Mouse (Mus musculus): ENCODE results near the gene Pigs. TPM values are rescaled to one million over a fixed set of nuclear protein-coding genes. Genes with fewer than 3 reads are reported as not detected.

Gene Pigs
- polyA plus RNA-seq (2015; fragmentation: Nextera tagmentation; extraction: Ambion mirVana) = 88.5 and 88.9 TPM in 2 replicates

DNA sequence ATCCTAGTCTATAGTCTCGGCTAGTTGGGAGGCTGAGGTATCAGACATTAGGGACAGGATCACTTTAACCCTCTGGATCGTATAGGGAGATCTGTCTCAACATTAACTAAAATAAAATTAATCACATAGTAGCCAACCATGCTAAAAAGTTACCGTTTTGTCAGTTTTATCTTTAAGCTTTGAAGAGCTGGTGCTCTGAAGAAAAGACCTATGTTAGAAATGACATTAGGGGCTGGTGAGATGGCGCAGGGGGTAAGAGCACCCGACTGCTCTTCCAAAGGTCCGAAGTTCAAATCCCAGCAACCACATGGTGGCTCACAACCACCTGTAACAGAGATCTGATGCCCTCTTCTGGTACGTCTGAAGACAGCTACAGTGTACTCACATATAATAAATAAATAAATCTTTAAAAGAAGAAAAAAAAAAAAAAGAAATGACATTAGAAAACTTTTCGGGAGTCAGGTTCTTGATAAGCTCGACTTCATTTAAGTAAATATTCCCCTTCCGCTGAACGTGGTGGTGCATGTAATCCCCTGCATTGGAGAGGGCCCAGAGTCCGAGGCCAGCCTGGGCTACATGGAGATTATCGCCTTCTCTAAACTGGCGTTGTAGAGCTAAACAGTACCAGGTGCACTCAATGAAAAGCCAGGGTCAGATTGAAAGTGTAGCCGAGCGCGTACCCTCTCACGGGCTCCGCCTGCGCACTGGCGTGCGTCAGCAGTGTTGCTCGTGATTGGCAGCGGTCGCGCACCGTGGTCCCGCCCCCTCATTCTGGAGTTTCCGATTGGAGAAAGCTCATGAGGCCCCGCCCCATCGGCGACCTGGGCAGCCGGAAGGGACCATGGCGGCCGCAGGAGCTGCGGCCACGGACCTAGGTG lies at the start of gene Pigs:
Pigs (plus strand) TSS at position 782 of the 878 bp plus-strand sequence.
- Histone ChIP-seq H3K4me3 (peak within 1 kb of the TSS; percentile 86), H3K9ac (peak within 1 kb of the TSS; percentile 89), H3K27me3 (no peaks in the 10 kb centered on the region), H3K36me3 (peaks cover 18% of the 10 kb centered on the region), H3K27ac (no peak within 1 kb of the TSS), H3K4me2 (replicated peaks) (peak within 1 kb of the TSS; percentile 92), H3K9me3 (no peaks in the 10 kb centered on the region), H3K4me1 (peaks cover 16% of the 10 kb centered on the region)
- 13% methylated on average over 37 of the region's 37 CpGs for WGBS
- peak; percentile 97 for ATAC-seq (ENCODE audit: low FRiP score, low read depth)

DNA sequence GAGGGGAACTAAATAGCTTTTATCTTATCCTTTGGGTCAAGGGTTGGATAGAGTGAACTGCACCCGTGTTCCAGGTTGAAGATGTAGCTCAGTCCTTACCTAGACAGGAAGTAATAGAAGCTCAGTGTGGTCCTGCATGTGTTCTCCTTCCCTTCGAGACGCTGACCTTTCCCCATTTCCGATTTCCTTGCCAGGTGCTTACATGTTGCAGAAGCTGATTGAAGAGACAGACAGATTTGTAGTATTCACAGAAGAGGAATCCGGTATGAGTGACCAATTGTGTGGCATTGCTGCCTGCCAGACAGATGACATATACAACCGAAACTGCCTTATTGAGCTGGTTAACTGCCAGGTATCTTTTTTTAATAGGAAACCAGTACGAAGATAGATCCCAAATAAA lies 49.4 kb upstream of the Pigs start:
- Histone ChIP-seq H3K4me2 (replicated peaks) (no peak overlapping the region), H3K4me1 (no peaks in the 10 kb centered on the region), H3K4me3 (no peak overlapping the region), H3K9me3 (no peaks in the 10 kb centered on the region), H3K27me3 (no peaks in the 10 kb centered on the region), H3K27ac (no peak overlapping the region), H3K9ac (no peak overlapping the region), H3K36me3 (peaks cover 98% of the 10 kb centered on the region)
- no peak for ATAC-seq (ENCODE audit: low FRiP score, low read depth)
- WGBS = 92% methylated on average over 7 of the region's 7 CpGs

DNA sequence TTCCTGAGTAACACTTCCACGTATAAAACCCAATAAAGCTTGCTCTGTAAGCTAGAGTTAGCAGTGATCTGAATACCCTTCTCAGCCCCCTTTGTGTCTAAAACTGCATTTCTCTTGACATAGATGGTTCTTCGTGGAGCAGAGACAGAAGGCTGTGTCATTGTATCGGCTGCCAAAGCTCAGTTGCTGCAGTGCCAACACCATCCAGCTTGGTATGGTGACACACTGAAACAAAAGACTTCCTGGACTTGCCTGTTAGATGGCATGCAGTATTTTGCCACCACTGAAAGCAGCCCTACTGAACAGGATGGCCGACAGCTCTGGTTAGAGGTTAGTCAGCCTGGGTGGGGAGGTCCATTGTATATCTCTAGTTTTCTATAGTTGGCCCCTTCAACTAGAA lies 48.6 kb upstream of the Pigs start:
- no peaks in the 10 kb centered on the region for H3K4me1 ChIP-seq
- H3K4me3 ChIP-seq = no peak overlapping the region
- no peak for ATAC-seq (ENCODE audit: low FRiP score, low read depth)
- H3K36me3 ChIP-seq = peaks cover 98% of the 10 kb centered on the region
- 92% methylated on average over 4 of the region's 4 CpGs for WGBS
- no peaks in the 10 kb centered on the region for H3K27me3 ChIP-seq
- no peaks in the 10 kb centered on the region for H3K9me3 ChIP-seq
- no peak overlapping the region for H3K4me2 ChIP-seq (replicated peaks)
- no peak overlapping the region for H3K9ac ChIP-seq
- H3K27ac ChIP-seq = no peak overlapping the region

DNA sequence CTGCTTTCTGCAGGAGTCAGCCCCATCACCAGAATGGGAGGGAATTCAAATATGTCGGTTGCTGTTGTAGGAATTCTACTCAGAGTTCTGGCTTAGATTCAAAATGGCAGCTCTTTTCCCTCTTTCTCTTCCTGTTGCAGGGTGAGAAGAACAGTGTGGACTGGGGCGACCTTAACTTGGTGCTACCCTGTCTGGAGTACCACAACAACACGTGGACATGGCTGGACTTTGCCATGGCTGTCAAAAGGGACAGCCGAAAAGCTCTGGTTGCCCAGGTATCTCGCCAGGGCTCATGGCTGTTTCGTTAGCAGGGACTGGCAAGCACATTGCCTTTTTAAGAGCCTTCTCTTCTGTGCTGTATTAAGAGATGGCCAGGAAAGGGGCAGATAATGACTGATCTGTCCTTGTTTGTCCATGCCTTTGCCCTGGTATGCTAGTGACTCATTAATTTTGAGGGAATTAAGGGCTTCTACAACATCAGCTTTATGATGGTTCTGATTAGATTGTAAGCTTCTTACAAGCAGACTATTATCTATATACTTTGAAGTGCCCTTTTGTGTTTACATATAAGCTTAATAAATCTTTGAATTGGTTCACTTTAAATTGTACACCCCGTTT lies 39.0 kb upstream of the Pigs start:
- 89% methylated on average over 7 of the region's 7 CpGs for WGBS
- H3K4me3 ChIP-seq = no peak overlapping the region
- no peaks in the 10 kb centered on the region for H3K9me3 ChIP-seq
- H3K27ac ChIP-seq = no peak overlapping the region
- peaks cover 84% of the 10 kb centered on the region for H3K36me3 ChIP-seq
- no peak for ATAC-seq (ENCODE audit: low FRiP score, low read depth)
- no peaks in the 10 kb centered on the region for H3K27me3 ChIP-seq
- H3K9ac ChIP-seq = no peak overlapping the region
- H3K4me2 ChIP-seq (replicated peaks) = no peak overlapping the region
- H3K4me1 ChIP-seq = no peaks in the 10 kb centered on the region

DNA sequence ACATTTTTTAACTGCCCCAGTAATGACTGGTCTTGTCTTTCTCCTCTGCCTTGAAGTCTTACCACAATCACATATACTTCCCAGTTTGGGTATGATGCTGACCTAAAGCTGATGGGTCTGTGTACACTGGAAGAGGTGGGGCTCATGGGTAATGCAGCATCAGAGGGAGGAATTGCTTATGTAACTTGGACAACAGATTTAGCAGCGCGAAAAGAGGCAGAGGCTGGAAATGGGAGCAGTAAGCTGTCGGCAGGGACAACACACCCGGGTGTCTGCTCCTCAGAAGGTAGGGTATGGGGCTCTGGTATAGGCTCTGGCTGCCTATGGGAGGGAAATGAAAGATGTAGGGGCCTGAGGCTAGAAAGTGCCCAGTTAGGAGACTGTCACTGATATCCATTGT lies 37.6 kb upstream of the Pigs start, which contains the start of gene BC030499:
BC030499 (plus strand) TSS at position 188 of the 400 bp plus-strand sequence.
- H3K4me1 ChIP-seq = no peaks in the 10 kb centered on the region
- no peaks in the 10 kb centered on the region for H3K9me3 ChIP-seq
- no peak for ATAC-seq (ENCODE audit: low FRiP score, low read depth)
- H3K9ac ChIP-seq = no peak within 1 kb of the TSS
- H3K27ac ChIP-seq = no peak within 1 kb of the TSS
- no peaks in the 10 kb centered on the region for H3K27me3 ChIP-seq
- WGBS = 88% methylated on average over 4 of the region's 4 CpGs
- peaks cover 70% of the 10 kb centered on the region for H3K36me3 ChIP-seq
- no peak within 1 kb of the TSS for H3K4me2 ChIP-seq (replicated peaks)
- no peak within 1 kb of the TSS for H3K4me3 ChIP-seq

GRCm38 (mm10) chr11:78294585-78294984 lies 33.6 kb upstream of the Pigs start:
- Histone ChIP-seq H3K4me3 (no peak overlapping the region), H3K27ac (no peak overlapping the region), H3K9me3 (no peaks in the 10 kb centered on the region), H3K4me1 (no peaks in the 10 kb centered on the region), H3K9ac (no peak overlapping the region), H3K36me3 (peaks cover 34% of the 10 kb centered on the region), H3K27me3 (no peaks in the 10 kb centered on the region), H3K4me2 (replicated peaks) (no peak overlapping the region)
- WGBS = 93% methylated on average over 6 of the region's 6 CpGs
- ATAC-seq (ENCODE audit: low FRiP score, low read depth) = no peak

GRCm38 (mm10) chr11:78300917-78301316 lies 27.3 kb upstream of the Pigs start:
- H3K27ac ChIP-seq = peak overlapping the region; percentile 48; the same call in 1 of the 2 replicates
- ATAC-seq (ENCODE audit: low FRiP score, low read depth) = 0 out of 2 replicates have a peak, but pooled peaks have one; percentile 21
- WGBS = 59% methylated on average over 7 of the region's 7 CpGs

GRCm38 (mm10) chr11:78301357-78302084 lies 26.7 kb upstream of the Pigs start, which contains the start of gene Spag5:
Spag5 (plus strand) TSS chr11:78301529.
- ATAC-seq (ENCODE audit: low FRiP score, low read depth) = peak; percentile 99
- Histone ChIP-seq H3K27ac (peak within 1 kb of the TSS; percentile 48; the same call in 1 of the 2 replicates), H3K9ac (peak within 1 kb of the TSS; percentile 78), H3K4me3 (peak within 1 kb of the TSS; percentile 83), H3K9me3 (no peaks in the 10 kb centered on the region), H3K36me3 (peaks cover 32% of the 10 kb centered on the region), H3K4me2 (replicated peaks) (peak within 1 kb of the TSS; percentile 84), H3K27me3 (no peaks in the 10 kb centered on the region), H3K4me1 (peaks cover 13% of the 10 kb centered on the region)
- under 1% methylated on average over 45 of the region's 49 CpGs for WGBS

More at GRCm38 (mm10) chr11:78300917-78301316, 27.3 kb upstream of the Pigs start:
- no peaks in the 10 kb centered on the region for H3K9me3 ChIP-seq
- H3K36me3 ChIP-seq = peaks cover 28% of the 10 kb centered on the region
- H3K4me3 ChIP-seq = peak overlapping the region; percentile 83
- H3K4me2 ChIP-seq (replicated peaks) = peak overlapping the region; percentile 84
- H3K9ac ChIP-seq = peak overlapping the region; percentile 65
- H3K4me1 ChIP-seq = peaks cover 11% of the 10 kb centered on the region
- no peaks in the 10 kb centered on the region for H3K27me3 ChIP-seq

GRCm38 (mm10) chr11:78305272-78305671 lies 22.9 kb upstream of the Pigs start:
- H3K9ac ChIP-seq = no peak overlapping the region
- H3K27me3 ChIP-seq = no peaks in the 10 kb centered on the region
- H3K36me3 ChIP-seq = peaks cover 61% of the 10 kb centered on the region
- no peak for ATAC-seq (ENCODE audit: low FRiP score, low read depth)
- H3K9me3 ChIP-seq = no peaks in the 10 kb centered on the region
- peaks cover 17% of the 10 kb centered on the region for H3K4me1 ChIP-seq
- no peak overlapping the region for H3K27ac ChIP-seq
- H3K4me3 ChIP-seq = no peak overlapping the region
- WGBS = 88% methylated on average over 4 of the region's 4 CpGs
- H3K4me2 ChIP-seq (replicated peaks) = no peak overlapping the region

DNA sequence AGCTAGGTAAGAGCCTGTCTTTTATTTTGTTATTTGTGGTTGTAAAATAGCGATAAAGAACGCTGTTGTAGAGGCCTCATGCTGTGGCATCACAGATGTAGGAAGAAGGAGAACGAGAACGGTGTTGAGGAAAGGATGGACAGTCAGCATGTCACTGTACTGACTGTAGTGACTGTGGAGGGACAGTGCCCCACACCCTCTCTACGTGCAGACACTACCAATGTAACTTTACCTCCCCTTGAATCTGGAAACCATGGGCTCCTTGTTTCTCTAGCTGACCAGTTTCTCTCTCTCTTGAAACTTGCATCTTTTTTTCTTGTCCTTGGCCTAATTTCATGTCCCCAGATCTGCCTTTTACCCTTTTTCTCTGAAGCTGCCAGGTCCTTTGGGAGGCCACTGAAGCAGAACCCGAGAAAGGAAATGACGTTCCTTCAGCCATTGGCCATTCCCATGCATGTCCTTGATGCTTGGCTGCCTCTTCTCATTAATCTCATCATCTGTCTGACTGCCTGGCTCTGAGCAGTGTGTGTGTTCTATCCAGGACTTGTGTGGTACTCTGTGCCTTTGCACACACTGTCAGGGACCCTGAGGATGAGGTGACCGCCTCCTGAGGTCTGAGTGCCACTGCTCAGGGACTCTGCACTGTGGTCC lies 17.2 kb upstream of the Pigs start:
- H3K4me3 ChIP-seq = no peak overlapping the region
- H3K9me3 ChIP-seq = no peaks in the 10 kb centered on the region
- no peaks in the 10 kb centered on the region for H3K27me3 ChIP-seq
- no peak overlapping the region for H3K9ac ChIP-seq
- WGBS = 82% methylated on average over 8 of the region's 8 CpGs
- no peak overlapping the region for H3K27ac ChIP-seq
- H3K36me3 ChIP-seq = peaks cover 85% of the 10 kb centered on the region
- H3K4me1 ChIP-seq = 0 out of 2 replicates have a peak, but pooled peaks cover 6% of the 10 kb centered on the region
- H3K4me2 ChIP-seq (replicated peaks) = no peak overlapping the region
- ATAC-seq (ENCODE audit: low FRiP score, low read depth) = no peak

- Histone ChIP-seq H3K36me3 (peaks cover 93% of the 10 kb centered on the region), H3K4me2 (replicated peaks) (no peak overlapping the region)
- WGBS = 94% methylated on average over 2 of the region's 2 CpGs
Observed at GRCm38 (mm10) chr11:78313662-78314061, 14.6 kb upstream of the Pigs start.

More at GRCm38 (mm10) chr11:78313662-78314061, 14.6 kb upstream of the Pigs start:
- no peak overlapping the region for H3K27ac ChIP-seq
- H3K4me3 ChIP-seq = no peak overlapping the region
- no peak overlapping the region for H3K9ac ChIP-seq
- no peaks in the 10 kb centered on the region for H3K27me3 ChIP-seq
- H3K4me1 ChIP-seq = no peaks in the 10 kb centered on the region
- H3K9me3 ChIP-seq = no peaks in the 10 kb centered on the region
- no peak for ATAC-seq (ENCODE audit: low FRiP score, low read depth)

Data from limb, embryonic 13.5 days (tissue).